Mouse (Mus musculus): Measurements from ENCODE around the gene Spp2. TPM values are rescaled to one million over a fixed set of nuclear protein-coding genes. Genes with fewer than 3 reads are reported as not detected.
A peak's percentile ranks its signal among the peaks of the same experiment; 100 is the strongest.

Spp2 gene
- total and polyA plus RNA-seq, 2 experiments from 2014 or later, result 0.16 TPM; not detected in 1

DNA sequence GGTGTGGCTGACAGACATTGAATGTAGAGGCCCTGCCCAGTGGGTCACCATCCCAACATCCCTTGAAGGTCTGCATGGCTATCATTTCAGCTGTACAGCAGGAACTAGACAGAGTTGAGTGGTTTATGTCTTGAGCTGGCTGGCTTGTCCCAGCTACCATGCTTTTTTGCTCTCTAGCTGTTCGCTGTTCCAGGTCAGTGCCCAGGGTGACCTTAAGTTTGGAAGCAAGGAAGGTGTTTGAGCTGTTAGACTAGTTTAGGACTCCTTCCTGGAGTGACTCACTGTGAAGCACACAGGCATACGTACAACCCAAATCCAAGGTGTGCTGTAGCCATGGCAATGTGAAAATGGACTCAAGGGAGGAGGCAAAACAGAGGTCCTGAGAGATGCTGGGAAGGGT lies 61.6 kb downstream of the Spp2 start:
- TF ChIP-seq CTCF (IDR thresholded peaks at IDR 0.05; ENCODE audit: low read depth) (no peak), EP300 (IDR thresholded peaks at IDR 0.05; ENCODE audit: low read depth) (no peak)

GRCm38 (mm10) chr1:88469746-88470145 lies 63.0 kb downstream of the Spp2 start:
- Histone ChIP-seq H3K27me3 (ENCODE audit: control insufficient read depth, insufficient read depth, low read length) (no peaks in the 10 kb centered on the region), H3K9me3 (replicated peaks; ENCODE audit: control insufficient read depth, low read length) (no peaks in the 10 kb centered on the region), H3K4me2 (ENCODE audit: low read depth, low read length) (no peak overlapping the region), H3K4me3 (ENCODE audit: low read depth, low read length) (no peak overlapping the region), H3K27ac (ENCODE audit: low read depth) (no peak overlapping the region), H3K4me1 (ENCODE audit: control insufficient read depth, insufficient read depth) (0 out of 2 replicates have a peak, but pooled peaks cover under 1% of the 10 kb centered on the region), H3K9ac (replicated peaks; ENCODE audit: low read depth, low read length) (no peak overlapping the region), H3K36me3 (replicated peaks; ENCODE audit: control insufficient read depth, insufficient read depth, low read length) (no peaks in the 10 kb centered on the region)
- ATAC-seq (ENCODE audit: insufficient read depth, low read depth) (no peak), DNase-seq (ENCODE audit: low spot score) (no peak)
- TF ChIP-seq EP300 (IDR thresholded peaks at IDR 0.05; ENCODE audit: low read depth) (no peak), CTCF (IDR thresholded peaks at IDR 0.05; ENCODE audit: low read depth) (no peak)
- 79% methylated on average over 4 of the region's 4 CpGs for WGBS

More for the DNA sequence above, 61.6 kb downstream of the Spp2 start:
- DNase-seq (ENCODE audit: low spot score) (no peak), ATAC-seq (ENCODE audit: insufficient read depth, low read depth) (no peak)
- Histone ChIP-seq H3K9ac (replicated peaks; ENCODE audit: low read depth, low read length) (no peak overlapping the region), H3K27ac (ENCODE audit: low read depth) (no peak overlapping the region), H3K4me3 (ENCODE audit: low read depth, low read length) (no peak overlapping the region), H3K9me3 (replicated peaks; ENCODE audit: control insufficient read depth, low read length) (no peaks in the 10 kb centered on the region), H3K27me3 (ENCODE audit: control insufficient read depth, insufficient read depth, low read length) (no peaks in the 10 kb centered on the region), H3K36me3 (replicated peaks; ENCODE audit: control insufficient read depth, insufficient read depth, low read length) (no peaks in the 10 kb centered on the region), H3K4me2 (ENCODE audit: low read depth, low read length) (no peak overlapping the region), H3K4me1 (ENCODE audit: control insufficient read depth, insufficient read depth) (peaks cover 5% of the 10 kb centered on the region; the same call in 1 of the 2 replicates)
- 92% methylated on average over 2 of the region's 2 CpGs for WGBS

GRCm38 (mm10) chr1:88472258-88472657 lies 65.5 kb downstream of the Spp2 start:
- Histone ChIP-seq H3K4me3 (ENCODE audit: low read depth, low read length) (no peak overlapping the region), H3K27ac (ENCODE audit: low read depth) (no peak overlapping the region), H3K9me3 (replicated peaks; ENCODE audit: control insufficient read depth, low read length) (no peaks in the 10 kb centered on the region), H3K9ac (replicated peaks; ENCODE audit: low read depth, low read length) (no peak overlapping the region), H3K4me1 (ENCODE audit: control insufficient read depth, insufficient read depth) (peaks cover 7% of the 10 kb centered on the region; the same call in 1 of the 2 replicates), H3K27me3 (ENCODE audit: control insufficient read depth, insufficient read depth, low read length) (no peaks in the 10 kb centered on the region), H3K4me2 (ENCODE audit: low read depth, low read length) (no peak overlapping the region), H3K36me3 (replicated peaks; ENCODE audit: control insufficient read depth, insufficient read depth, low read length) (no peaks in the 10 kb centered on the region)
- 59% methylated on average over 6 of the region's 6 CpGs for WGBS
- TF ChIP-seq EP300 (IDR thresholded peaks at IDR 0.05; ENCODE audit: low read depth), result no peak
- no peak for ATAC-seq (ENCODE audit: insufficient read depth, low read depth)
- no peak for DNase-seq (ENCODE audit: low spot score)

GRCm38 (mm10) chr1:88473899-88474298 lies 67.1 kb downstream of the Spp2 start:
- H3K4me3 ChIP-seq (ENCODE audit: low read depth, low read length), result no peak overlapping the region
- no peak overlapping the region for H3K27ac ChIP-seq (ENCODE audit: low read depth)
- H3K9me3 ChIP-seq (replicated peaks; ENCODE audit: control insufficient read depth, low read length), result no peaks in the 10 kb centered on the region
- H3K9ac ChIP-seq (replicated peaks; ENCODE audit: low read depth, low read length), result no peak overlapping the region
- peaks cover 7% of the 10 kb centered on the region; the same call in 1 of the 2 replicates for H3K4me1 ChIP-seq (ENCODE audit: control insufficient read depth, insufficient read depth)
- no peak for TF ChIP-seq EP300 (IDR thresholded peaks at IDR 0.05; ENCODE audit: low read depth)
- peak; percentile 51 for TF ChIP-seq CTCF (IDR thresholded peaks at IDR 0.05; ENCODE audit: low read depth)
- WGBS, result 68% methylated on average over 2 of the region's 2 CpGs
- no peaks in the 10 kb centered on the region for H3K27me3 ChIP-seq (ENCODE audit: control insufficient read depth, insufficient read depth, low read length)
- ATAC-seq (ENCODE audit: insufficient read depth, low read depth), result no peak
- no peaks in the 10 kb centered on the region for H3K36me3 ChIP-seq (replicated peaks; ENCODE audit: control insufficient read depth, insufficient read depth, low read length)
- no peak for DNase-seq (ENCODE audit: low spot score)
- no peak overlapping the region for H3K4me2 ChIP-seq (ENCODE audit: low read depth, low read length)

DNA sequence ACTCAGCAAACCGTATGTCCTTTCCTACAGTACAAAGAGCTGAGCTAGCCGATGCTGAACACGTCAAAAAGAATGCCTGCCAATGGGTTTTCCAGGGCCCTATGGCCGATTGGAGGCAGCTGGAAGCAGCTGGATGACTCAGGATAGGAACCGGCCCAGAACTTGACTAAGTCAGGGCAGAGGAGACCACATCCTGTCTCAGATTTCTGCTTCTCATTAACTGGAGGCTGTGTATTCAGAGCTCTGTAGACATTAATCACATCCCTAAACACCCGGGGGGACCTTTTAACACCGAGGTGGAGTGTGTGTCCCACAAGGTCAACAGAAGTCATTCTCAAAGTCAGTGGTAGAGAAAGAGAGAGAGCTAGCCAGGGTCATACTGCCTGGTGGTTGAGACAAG lies 67.8 kb downstream of the Spp2 start:
- ATAC-seq (ENCODE audit: insufficient read depth, low read depth), result peak; percentile 79
- 40% methylated on average over 7 of the region's 7 CpGs for WGBS

DNA sequence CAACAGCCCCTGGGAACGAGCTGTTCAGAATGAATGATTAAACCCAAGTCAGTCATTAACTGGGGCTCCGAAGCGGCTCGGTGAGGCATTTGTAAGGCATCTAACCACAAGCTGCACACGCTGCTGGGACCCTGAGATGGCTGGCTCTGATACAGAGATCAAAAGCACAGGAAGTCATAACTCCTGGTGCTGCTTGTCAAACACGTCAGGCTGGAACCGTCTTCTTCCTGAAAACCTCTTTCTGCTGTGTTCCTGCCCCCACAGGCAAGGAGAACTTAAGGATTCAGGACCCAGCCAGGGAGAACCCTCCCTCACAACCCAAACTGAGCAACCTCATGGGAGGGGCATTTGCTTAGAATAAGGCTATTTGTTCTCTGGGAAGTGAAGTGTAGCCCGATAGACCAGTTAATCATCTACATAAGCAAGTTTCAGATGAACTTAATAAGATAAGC lies 68.8 kb downstream of the Spp2 start:
- Histone ChIP-seq H3K27me3 (ENCODE audit: control insufficient read depth, insufficient read depth, low read length) (no peaks in the 10 kb centered on the region), H3K9me3 (replicated peaks; ENCODE audit: control insufficient read depth, low read length) (no peaks in the 10 kb centered on the region), H3K4me3 (ENCODE audit: low read depth, low read length) (no peak overlapping the region), H3K27ac (ENCODE audit: low read depth) (no peak overlapping the region), H3K4me1 (ENCODE audit: control insufficient read depth, insufficient read depth) (peaks cover 7% of the 10 kb centered on the region; the same call in 1 of the 2 replicates), H3K9ac (replicated peaks; ENCODE audit: low read depth, low read length) (no peak overlapping the region), H3K36me3 (replicated peaks; ENCODE audit: control insufficient read depth, insufficient read depth, low read length) (no peaks in the 10 kb centered on the region), H3K4me2 (ENCODE audit: low read depth, low read length) (no peak overlapping the region)
- ATAC-seq (ENCODE audit: insufficient read depth, low read depth), result no peak
- DNase-seq (ENCODE audit: low spot score), result no peak
- TF ChIP-seq EP300 (IDR thresholded peaks at IDR 0.05; ENCODE audit: low read depth) (no peak), CTCF (IDR thresholded peaks at IDR 0.05; ENCODE audit: low read depth) (no peak)
- 64% methylated on average over 8 of the region's 8 CpGs for WGBS

More for the DNA sequence above, 67.8 kb downstream of the Spp2 start:
- no peak overlapping the region for H3K4me2 ChIP-seq (ENCODE audit: low read depth, low read length)
- peak overlapping the region; percentile 40; the same call in 1 of the 2 replicates for H3K27ac ChIP-seq (ENCODE audit: low read depth)
- no peaks in the 10 kb centered on the region for H3K36me3 ChIP-seq (replicated peaks; ENCODE audit: control insufficient read depth, insufficient read depth, low read length)
- DNase-seq (ENCODE audit: low spot score), result peak; percentile 47
- no peaks in the 10 kb centered on the region for H3K9me3 ChIP-seq (replicated peaks; ENCODE audit: control insufficient read depth, low read length)
- TF ChIP-seq CTCF (IDR thresholded peaks at IDR 0.05; ENCODE audit: low read depth) (no peak), EP300 (IDR thresholded peaks at IDR 0.05; ENCODE audit: low read depth) (no peak)
- peaks cover 7% of the 10 kb centered on the region; the same call in 1 of the 2 replicates for H3K4me1 ChIP-seq (ENCODE audit: control insufficient read depth, insufficient read depth)
- no peak overlapping the region for H3K4me3 ChIP-seq (ENCODE audit: low read depth, low read length)
- H3K27me3 ChIP-seq (ENCODE audit: control insufficient read depth, insufficient read depth, low read length), result no peaks in the 10 kb centered on the region
- H3K9ac ChIP-seq (replicated peaks; ENCODE audit: low read depth, low read length), result no peak overlapping the region

Other genes starting within 250 kb of the Spp2 start
- gene Ugt1a5, start 240.9 kb upstream of the Spp2 start, total RNA-seq (2014; rRNA removed; ENCODE audit: low replicate concordance), result not detected in 2 replicates
- gene Ugt1a5, start 240.9 kb upstream of the Spp2 start, polyA plus RNA-seq (2015; fragmentation: Nextera tagmentation; extraction: Ambion mirVana), result not detected in 2 replicates
- gene Ugt1a2, start 206.4 kb upstream of the Spp2 start, total RNA-seq (2014; rRNA removed; ENCODE audit: low replicate concordance), result not detected in 2 replicates
- not detected in 2 replicates for gene Ugt1a2, start 206.4 kb upstream of the Spp2 start, polyA plus RNA-seq (2015; fragmentation: Nextera tagmentation; extraction: Ambion mirVana)
- gene Dnajb3, start 201.2 kb upstream of the Spp2 start, total RNA-seq (2014; rRNA removed; ENCODE audit: low replicate concordance), result 0.46 and 3.8 TPM in 2 replicates
- 2.7 and 3.2 TPM in 2 replicates for gene Dnajb3, start 201.2 kb upstream of the Spp2 start, polyA plus RNA-seq (2015; fragmentation: Nextera tagmentation; extraction: Ambion mirVana)
- gene Ugt1a1, start 195.0 kb upstream of the Spp2 start, total RNA-seq (2014; rRNA removed; ENCODE audit: low replicate concordance), result not detected in 2 replicates
- gene Ugt1a1, start 195.0 kb upstream of the Spp2 start, polyA plus RNA-seq (2015; fragmentation: Nextera tagmentation; extraction: Ambion mirVana), result 0.07 TPM in 1 of 2 replicates, not detected in the other
- gene Mroh2a, start 180.0 kb upstream of the Spp2 start, total RNA-seq (2014; rRNA removed; ENCODE audit: low replicate concordance), result not detected in 2 replicates
- 0.08 and 0.23 TPM in 2 replicates for gene Mroh2a, start 180.0 kb upstream of the Spp2 start, polyA plus RNA-seq (2015; fragmentation: Nextera tagmentation; extraction: Ambion mirVana)
- gene Hjurp, start 129.3 kb upstream of the Spp2 start, total RNA-seq (2014; rRNA removed; ENCODE audit: low replicate concordance), result 95.2 and 97.3 TPM in 2 replicates
- gene Hjurp, start 129.3 kb upstream of the Spp2 start, polyA plus RNA-seq (2015; fragmentation: Nextera tagmentation; extraction: Ambion mirVana), result 28.0 and 29.3 TPM in 2 replicates
- gene Trpm8, start 129.3 kb upstream of the Spp2 start, total RNA-seq (2014; rRNA removed; ENCODE audit: low replicate concordance), result not detected in 2 replicates
- gene Trpm8, start 129.3 kb upstream of the Spp2 start, polyA plus RNA-seq (2015; fragmentation: Nextera tagmentation; extraction: Ambion mirVana), result not detected in 2 replicates
- gene Glrp1, start 103.1 kb downstream of the Spp2 start, total RNA-seq (2014; rRNA removed; ENCODE audit: low replicate concordance), result 2.2 TPM in 1 of 2 replicates, not detected in the other
- gene Glrp1, start 103.1 kb downstream of the Spp2 start, polyA plus RNA-seq (2015; fragmentation: Nextera tagmentation; extraction: Ambion mirVana), result 0.26 and 0.41 TPM in 2 replicates